Mouse (Mus musculus): ENCODE data around the gene Sqor. TPM values are rescaled to one million over a fixed set of nuclear protein-coding genes. Genes with fewer than 3 reads are reported as not detected.

Sqor gene
- total RNA-seq, 2 experiments from 2014 or later: 24.9 to 25.6 TPM

GRCm38 (mm10) chr2:122781590-122782356 is 16.7 kb downstream of the Sqor start:
- intact Hi-C loops (cut with DNase I): no loop called here
- DNase-seq (ENCODE audit: low spot score): no peak

GRCm38 (mm10) chr2:122783730-122784129 is 18.7 kb downstream of the Sqor start:
- DNase-seq (ENCODE audit: low spot score): no peak
- intact Hi-C loops (cut with DNase I): no loop called here

GRCm38 (mm10) chr2:122784701-122785100 is 19.7 kb downstream of the Sqor start:
- intact Hi-C loops (cut with DNase I): no loop called here
- no peak for DNase-seq (ENCODE audit: low spot score)

GRCm38 (mm10) chr2:122786167-122786566 is 21.1 kb downstream of the Sqor start:
- no peak for DNase-seq (ENCODE audit: low spot score)
- intact Hi-C loops (cut with DNase I): no loop called here

- DNase-seq (ENCODE audit: low spot score): no peak
- intact Hi-C loops (cut with DNase I): no loop called here
These were observed 24.3 kb downstream of the Sqor start for GRCm38 (mm10) chr2:122789311-122789710.

- DNase-seq (ENCODE audit: low spot score): no peak
- intact Hi-C loops (cut with DNase I): no loop called here
These were observed 24.7 kb downstream of the Sqor start for GRCm38 (mm10) chr2:122789730-122790129.

GRCm38 (mm10) chr2:122804392-122804791 is 39.4 kb downstream of the Sqor start:
- intact Hi-C loops (cut with DNase I): no loop called here
- DNase-seq (ENCODE audit: low spot score): no peak

GRCm38 (mm10) chr2:122806040-122806439 is 41.0 kb downstream of the Sqor start:
- intact Hi-C loops (cut with DNase I): no loop called here
- DNase-seq (ENCODE audit: low spot score): no peak

GRCm38 (mm10) chr2:122809027-122809426 is 44.0 kb downstream of the Sqor start:
- DNase-seq (ENCODE audit: low spot score): no peak
- intact Hi-C loops (cut with DNase I): no loop called here

GRCm38 (mm10) chr2:122816986-122817385 is 51.9 kb downstream of the Sqor start:
- no peak for DNase-seq (ENCODE audit: low spot score)
- intact Hi-C loops (cut with DNase I): no loop called here

- intact Hi-C loops (cut with DNase I): no loop called here
- no peak for DNase-seq (ENCODE audit: low spot score)
These were observed 56.2 kb downstream of the Sqor start for GRCm38 (mm10) chr2:122821246-122821645.

- intact Hi-C loops (cut with DNase I): loop anchor here (5.0 kb wide), 1 partner anchor 487 kb away; no protein-coding TSS in a partner anchor
- DNase-seq (ENCODE audit: low spot score): no peak
These were observed 60.6 kb downstream of the Sqor start for GRCm38 (mm10) chr2:122825406-122826236.

GRCm38 (mm10) chr2:122826302-122826701 is 61.3 kb downstream of the Sqor start:
- intact Hi-C loops (cut with DNase I): loop anchor here (5.0 kb wide), 1 partner anchor 486 kb away; no protein-coding TSS in a partner anchor
- DNase-seq (ENCODE audit: low spot score): no peak

- no peak for DNase-seq (ENCODE audit: low spot score)
- intact Hi-C loops (cut with DNase I): no loop called here
These were observed 89.6 kb downstream of the Sqor start for GRCm38 (mm10) chr2:122854636-122855035.

- intact Hi-C loops (cut with DNase I): no loop called here
These were observed 90.3 kb downstream of the Sqor start for GRCm38 (mm10) chr2:122855354-122855753.

More at GRCm38 (mm10) chr2:122855354-122855753, 90.3 kb downstream of the Sqor start:
- DNase-seq (ENCODE audit: low spot score): no peak

Other genes with a start within 250 kb of the Sqor start
- gene Gatm, start 153.9 kb upstream of the Sqor start, total RNA-seq (2021): 1 to 10 TPM; 4.4 to 4.8 TPM
- not detected for gene AA467197, start 128.3 kb upstream of the Sqor start, total RNA-seq (2021)
- 1 to 10 TPM; 8.2 to 8.9 TPM for gene Slc30a4, start 62.6 kb upstream of the Sqor start, total RNA-seq (2021)
- gene Bloc1s6, start 26.7 kb upstream of the Sqor start, total RNA-seq (2021): 10 to 100 TPM; 20.6 to 23.0 TPM

Measured in heart, postnatal 25 days (tissue).